Mouse (Mus musculus) neutrophil, adult 59 days (primary cell): ENCODE measurements around the gene Fam151a. TPM values are rescaled to one million over a fixed set of nuclear protein-coding genes. Genes with fewer than 3 reads are reported as not detected.

Experiments used
- total RNA-seq, 2 experiments: library from RNA; stranded (reverse); gene quantifications; 1 replicate in 1 of 2; 2 replicates in 1 of 2; pipeline ENCODE4 v1.2.4; 2023

The Fam151a gene
- total RNA-seq = not detected

DNA sequence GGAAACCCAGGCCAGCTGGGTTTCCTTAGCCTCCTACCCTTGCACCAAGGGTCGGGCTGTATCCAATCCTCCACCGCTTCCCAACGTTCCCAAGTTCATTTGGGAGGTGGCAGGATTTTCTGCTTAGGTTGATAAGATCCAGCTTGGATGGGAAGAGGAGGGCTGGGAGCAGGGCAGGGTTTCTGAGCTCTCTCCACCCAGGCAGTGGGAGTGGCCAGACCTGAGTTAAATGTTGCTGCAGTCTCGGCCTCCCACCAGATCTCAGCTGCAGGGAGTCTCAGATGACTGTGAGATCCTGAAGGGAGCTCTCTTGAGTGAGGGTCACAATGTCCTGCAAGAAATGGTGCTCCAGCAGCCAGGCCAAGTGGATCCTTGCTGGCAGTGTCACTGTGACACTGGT lies at the start of gene Fam151a:
TSS of gene Fam151a (plus strand) at position 254 of the 400 bp plus-strand sequence.

DNA sequence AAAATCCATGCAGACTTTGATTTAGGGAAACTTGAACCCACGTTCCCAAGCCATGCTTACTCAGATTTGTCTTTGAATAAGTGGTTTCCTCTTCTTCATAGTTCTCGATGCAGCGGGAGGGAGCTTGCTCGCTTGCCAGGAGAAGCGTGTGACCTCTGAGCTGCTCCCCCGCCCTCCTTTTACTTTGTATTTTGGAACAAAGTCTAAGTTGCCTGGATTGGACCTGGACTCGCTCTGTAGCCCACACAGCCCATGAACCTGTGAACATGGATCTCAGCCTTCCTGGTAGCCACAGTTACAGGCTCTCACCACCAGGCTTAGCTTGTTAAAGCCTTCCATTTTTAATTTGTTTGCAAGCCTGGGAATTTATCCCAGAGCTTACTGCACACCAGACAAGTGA lies 2.9 kb upstream of the Fam151a start, which contains the start of gene Mroh7:
TSS of gene Mroh7 (minus strand) at position 112 of the 400 bp plus-strand sequence.

Other genes with a start within 250 kb of the Fam151a start
- gene Bsnd, start 241.6 kb upstream of the Fam151a start, total RNA-seq = not detected
- gene Dhcr24, start 172.9 kb upstream of the Fam151a start, total RNA-seq = 1 to 10 TPM; 4.4 to 5.0 TPM
- not detected for gene Lexm, start 116.6 kb upstream of the Fam151a start, total RNA-seq
- not detected for gene Ttc22, start 111.5 kb upstream of the Fam151a start, total RNA-seq
- 1 to 10 TPM; 1.3 to 1.6 TPM for gene Pars2, start 82.8 kb upstream of the Fam151a start, total RNA-seq
- 10 to 100 TPM; 13.1 to 14.1 TPM for gene Ttc4, start 54.9 kb upstream of the Fam151a start, total RNA-seq
- gene Mroh7, start 3.0 kb upstream of the Fam151a start, total RNA-seq = not detected
- gene Acot11, start 71.1 kb downstream of the Fam151a start, total RNA-seq = 10 to 100 TPM in 1 of 2 experiments, 1 to 10 TPM in 1; 7.6 to 10.4 TPM
- 10 to 100 TPM; 34.0 to 37.3 TPM for gene Ssbp3, start 176.8 kb downstream of the Fam151a start, total RNA-seq